Mouse (Mus musculus) adipocyte (in vitro differentiated cells): ENCODE measurements around the gene Sun1.

Experiments used
- DNase-seq: peaks from one replicate; pipeline ENCODE4 v3.0.0-alpha.2; 2016; ENCODE audit warnings: low spot score

Sun1 gene

GRCm38 (mm10) chr5:139199995-139200769 is at the start of gene Sun1:
Gene Sun1 (plus strand): TSS chr5:139200637.
- peak; percentile 98 for DNase-seq

GRCm38 (mm10) chr5:139160899-139161298 is 39.5 kb upstream of the Sun1 start:
- no peak for DNase-seq

GRCm38 (mm10) chr5:139161632-139162031 is 38.8 kb upstream of the Sun1 start:
- no peak for DNase-seq

- no peak for DNase-seq
These were observed 33.6 kb upstream of the Sun1 start for GRCm38 (mm10) chr5:139166781-139167361.

- no peak for DNase-seq
These were observed 32.9 kb upstream of the Sun1 start for GRCm38 (mm10) chr5:139167548-139167947.

- DNase-seq, result no peak
These were observed 28.5 kb upstream of the Sun1 start for GRCm38 (mm10) chr5:139171929-139172328.

- DNase-seq, result no peak
These were observed 26.3 kb upstream of the Sun1 start for GRCm38 (mm10) chr5:139174141-139174540.

GRCm38 (mm10) chr5:139174556-139175547 is 25.6 kb upstream of the Sun1 start:
- peak; percentile 97 for DNase-seq

- DNase-seq, result peak; percentile 88
These were observed 21.4 kb upstream of the Sun1 start for GRCm38 (mm10) chr5:139178895-139179631.

- DNase-seq, result no peak
These were observed 17.3 kb upstream of the Sun1 start for GRCm38 (mm10) chr5:139183131-139183530.

GRCm38 (mm10) chr5:139183601-139184000 is 16.8 kb upstream of the Sun1 start:
- DNase-seq, result no peak

GRCm38 (mm10) chr5:139184897-139185296 is 15.5 kb upstream of the Sun1 start:
- no peak for DNase-seq

- no peak for DNase-seq
These were observed 10.7 kb upstream of the Sun1 start for GRCm38 (mm10) chr5:139189726-139190125.

- DNase-seq, result no peak
These were observed 9.5 kb upstream of the Sun1 start for GRCm38 (mm10) chr5:139190958-139191357.

GRCm38 (mm10) chr5:139198779-139199178 is 1.7 kb upstream of the Sun1 start:
- DNase-seq, result peak; percentile 60

- no peak for DNase-seq
These were observed 822 bp upstream of the Sun1 start for GRCm38 (mm10) chr5:139199636-139199994.

- peak; percentile 24 for DNase-seq
These were observed 533 bp downstream of the Sun1 start for GRCm38 (mm10) chr5:139200770-139201569.

- no peak for DNase-seq
These were observed 1.7 kb downstream of the Sun1 start for GRCm38 (mm10) chr5:139202127-139202526.

GRCm38 (mm10) chr5:139203312-139203711 is 2.9 kb downstream of the Sun1 start:
- DNase-seq, result no peak

GRCm38 (mm10) chr5:139206081-139206480 is 5.6 kb downstream of the Sun1 start:
- DNase-seq, result no peak

GRCm38 (mm10) chr5:139206525-139206924 is 6.1 kb downstream of the Sun1 start:
- no peak for DNase-seq
